Mouse (Mus musculus) C2C12 (cell line): ENCODE data around the gene Gm45213.

Experiments used
- CEBPB ChIP-seq: IDR thresholded peaks from one replicate; pipeline ENCODE4 v1.6.1; 2011; ENCODE audit warnings: low read depth, mild to moderate bottlenecking, control low read depth, moderate library complexity
- CTCF ChIP-seq: IDR thresholded peaks from one replicate; pipeline ENCODE4 v1.5.1; 2011; ENCODE audit not compliant: control insufficient read depth, insufficient read depth, insufficient read length
- MYOD1 ChIP-seq: IDR thresholded peaks from one replicate; pipeline ENCODE4 v1.6.1; 2011; ENCODE audit warnings: low read depth; ENCODE audit not compliant: control insufficient read depth, insufficient read length

GRCm38 (mm10) chr7:66111211-66111610, 67.8 kb downstream of the Gm45213 start:
- TF ChIP-seq CTCF (no peak), MYOD1 (no peak), CEBPB (no peak)
